Mouse (Mus musculus) bone marrow macrophage, adult 2 months (primary cell): ENCODE measurements around the gene Nuak1.

Experiments
- CTCF ChIP-seq: IDR thresholded peaks from 2 replicates; pipeline ENCODE4 v1.5.1; 2012; ENCODE audit warnings: low read depth, mild to moderate bottlenecking, low read length, moderate library complexity
- POLR2A ChIP-seq: IDR thresholded peaks from 2 replicates; pipeline ENCODE4 v1.6.1; 2012; ENCODE audit warnings: mild to moderate bottlenecking, low read depth, low read length, borderline replicate concordance

- no peak for TF ChIP-seq POLR2A
- TF ChIP-seq CTCF, result no peak
Measured at GRCm38 (mm10) chr10:84373476-84373875, 66.9 kb downstream of the Nuak1 start.
